Mouse (Mus musculus) limb, embryonic 10.5 days (tissue): Measurements from ENCODE around the gene Mpig6b. TPM values are rescaled to one million over a fixed set of nuclear protein-coding genes. Genes with fewer than 3 reads are reported as not detected.

Experiments used
- DNase-seq: peaks from one replicate; pipeline ENCODE4 v3.0.0-alpha.2; 2017; ENCODE audit warnings: low spot score
- H3K27ac ChIP-seq: fragments of 300-500 bp; sonication (generic); 2 replicates; pipeline ENCODE4 v1.5.1; 2016; ENCODE audit warnings: mild to moderate bottlenecking
- H3K27me3 ChIP-seq: fragments of 300-500 bp; sonication (generic); 2 replicates; pipeline ENCODE4 v1.6.1; 2016; ENCODE audit warnings: low read depth, mild to moderate bottlenecking; ENCODE audit not compliant: poor library complexity, severe bottlenecking
- H3K36me3 ChIP-seq: fragments of 300-500 bp; sonication (generic); 2 replicates; pipeline ENCODE4 v1.6.1; 2016; ENCODE audit warnings: mild to moderate bottlenecking, moderate library complexity
- H3K4me1 ChIP-seq: fragments of 300-500 bp; sonication (generic); 2 replicates; pipeline ENCODE4 v1.6.1; 2016
- H3K4me3 ChIP-seq: fragments of 300-500 bp; sonication (generic); 2 replicates; pipeline ENCODE4 v1.5.1; 2016; ENCODE audit warnings: mild to moderate bottlenecking, moderate library complexity
- H3K9me3 ChIP-seq: fragments of 300-500 bp; sonication (generic); replicated peaks from 2 replicates; pipeline ENCODE4 v1.6.1; 2016; ENCODE audit warnings: mild to moderate bottlenecking
- WGBS: fragments of 180-500 bp; shearing (Covaris S2); methylation state at CpG from one replicate; pipeline ENCODE4 v1.1.7; 2016; 5-methylcytosine and 5-hydroxymethylcytosine counted together
- polyA plus RNA-seq: library from polyadenylated mRNA; unstranded; fragments of >200 nt; fragmentation: Nextera tagmentation; extraction: Ambion mirVana; gene quantifications from 2 replicates; pipeline ENCODE4 v1.2.1, GENCODE M21; 2016

Mpig6b gene
- polyA plus RNA-seq, 1 experiment from 2014 or later = 0.46 TPM

DNA sequence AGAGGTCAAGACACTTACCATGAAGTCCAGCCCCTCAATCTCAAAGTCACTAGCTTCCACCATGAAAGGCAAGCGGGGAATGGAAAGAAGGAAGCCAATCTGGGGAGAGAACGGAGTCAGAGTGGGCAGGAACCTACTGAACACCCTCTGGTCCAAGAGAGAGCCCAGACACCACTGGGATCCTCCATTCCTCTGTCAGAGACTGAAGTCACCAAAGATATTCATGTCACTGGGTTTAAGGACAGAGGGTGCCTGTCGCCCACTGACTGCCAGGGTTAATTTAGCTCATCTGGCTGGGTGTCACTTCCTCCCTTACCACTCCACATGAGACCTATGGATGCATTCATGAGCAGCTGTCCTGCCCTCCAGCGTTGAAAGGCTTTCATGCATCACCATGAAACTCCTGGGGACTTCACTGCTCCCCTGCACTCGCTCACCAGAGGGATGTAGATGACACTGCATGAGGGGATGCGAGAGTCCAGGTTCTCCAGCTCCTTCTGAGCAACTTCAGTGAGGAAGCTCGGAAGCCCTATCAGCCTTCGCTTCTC is 33.6 kb downstream of the Mpig6b start:
- Histone ChIP-seq H3K9me3 (no peaks in the 10 kb centered on the region), H3K27ac (no peak overlapping the region), H3K36me3 (no peaks in the 10 kb centered on the region), H3K27me3 (peaks cover 4% of the 10 kb centered on the region; the same call in 1 of the 2 replicates), H3K4me1 (peaks cover 22% of the 10 kb centered on the region), H3K4me3 (no peak overlapping the region)
- DNase-seq = peak; percentile 27
- 73% methylated on average over 8 of the region's 8 CpGs for WGBS

DNA sequence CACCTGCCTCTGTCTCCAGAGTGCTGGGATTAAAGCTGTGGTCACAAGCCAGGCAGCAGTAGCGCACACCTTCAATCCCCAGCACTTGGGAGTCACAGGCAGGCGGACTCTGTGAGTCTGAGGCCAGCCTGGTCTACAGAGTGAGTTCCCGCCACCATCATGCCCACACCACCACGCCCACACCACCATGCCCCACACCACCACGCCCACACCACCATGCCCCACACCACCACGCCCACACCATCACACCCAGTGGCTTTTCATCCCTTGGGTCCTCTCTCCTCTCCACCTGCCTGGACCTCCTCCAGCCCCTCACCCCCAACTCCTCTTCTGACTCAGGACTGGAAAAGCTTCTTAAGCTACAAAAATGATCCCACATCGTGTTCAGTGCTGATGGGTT is 34.1 kb downstream of the Mpig6b start:
- peaks cover 27% of the 10 kb centered on the region for H3K4me1 ChIP-seq
- DNase-seq = no peak
- H3K4me3 ChIP-seq = no peak overlapping the region
- no peaks in the 10 kb centered on the region for H3K9me3 ChIP-seq
- no peak overlapping the region for H3K27ac ChIP-seq
- peaks cover 4% of the 10 kb centered on the region; the same call in 1 of the 2 replicates for H3K27me3 ChIP-seq
- WGBS = 92% methylated on average over 7 of the region's 7 CpGs
- H3K36me3 ChIP-seq = no peaks in the 10 kb centered on the region

DNA sequence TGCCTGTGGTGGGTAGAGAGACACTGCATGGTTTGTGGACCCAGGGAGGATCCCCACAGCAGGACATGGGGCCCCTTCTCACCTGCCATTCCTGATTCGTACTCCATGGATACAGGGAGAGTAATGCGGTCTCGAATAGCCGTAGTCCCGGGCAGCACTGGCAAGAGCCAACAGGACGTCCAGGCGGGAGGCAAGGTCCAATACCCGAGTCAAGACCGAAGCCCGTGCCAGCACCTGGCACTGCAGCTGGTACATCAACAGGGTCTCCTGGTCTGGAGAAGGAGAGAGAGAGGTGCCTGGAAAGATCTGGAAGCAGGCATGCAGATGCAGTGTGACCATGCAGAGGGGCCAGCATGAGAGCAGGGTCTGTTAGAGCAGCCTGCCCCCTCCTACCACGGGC is 34.7 kb downstream of the Mpig6b start:
- peaks cover 4% of the 10 kb centered on the region; the same call in 1 of the 2 replicates for H3K27me3 ChIP-seq

DNA sequence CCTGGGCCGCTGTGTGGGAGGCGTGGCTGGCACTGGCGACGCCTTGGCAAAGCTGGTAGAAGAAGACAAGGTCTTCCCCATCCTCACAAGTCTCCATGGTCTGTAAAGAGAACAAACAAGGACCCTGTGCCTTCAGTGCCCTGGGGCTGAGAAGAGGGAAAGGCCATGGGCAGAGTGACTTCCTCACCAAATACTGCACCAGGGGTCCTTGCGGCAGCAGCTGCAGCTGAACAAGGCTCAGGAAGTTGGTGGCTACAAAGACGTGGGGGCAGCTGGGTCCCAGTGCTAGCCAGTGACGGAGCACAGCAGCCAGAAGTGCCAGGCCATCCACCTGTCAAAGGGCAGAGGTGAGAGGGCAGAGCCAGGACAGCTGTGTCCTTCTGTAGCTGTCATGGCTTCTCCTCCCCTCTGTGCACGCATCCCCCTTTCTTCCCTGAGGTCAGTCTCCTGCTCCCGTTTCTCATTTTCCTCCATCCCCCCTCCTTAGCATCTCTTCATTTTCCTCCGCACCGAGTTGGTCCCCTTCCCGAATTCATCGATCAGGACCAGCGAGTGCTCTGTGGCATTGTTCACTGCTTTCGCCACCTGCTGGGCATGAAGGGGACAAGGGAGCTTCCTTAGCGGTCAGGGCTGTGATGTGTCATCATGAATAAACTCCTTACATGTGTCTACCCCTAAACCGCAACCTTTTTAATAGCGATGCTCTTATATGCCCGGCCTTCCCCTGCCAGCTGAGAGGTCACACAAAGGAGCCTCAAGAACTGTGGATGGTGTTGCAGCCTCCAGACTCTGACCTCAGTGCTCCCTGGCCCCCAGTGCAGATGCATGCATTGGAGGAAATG is 36.1 kb downstream of the Mpig6b start:
- Histone ChIP-seq H3K27ac (0 out of 2 replicates have a peak overlapping the region, but pooled peaks have one; percentile 9), H3K9me3 (no peaks in the 10 kb centered on the region), H3K36me3 (no peaks in the 10 kb centered on the region), H3K27me3 (peaks cover 4% of the 10 kb centered on the region; the same call in 1 of the 2 replicates), H3K4me3 (0 out of 2 replicates have a peak overlapping the region, but pooled peaks have one; percentile 3), H3K4me1 (peaks cover 35% of the 10 kb centered on the region)
- 38% methylated on average over 19 of the region's 19 CpGs for WGBS
- DNase-seq = peak; percentile 43

More for the DNA sequence above, 34.7 kb downstream of the Mpig6b start:
- Histone ChIP-seq H3K4me1 (peaks cover 30% of the 10 kb centered on the region), H3K27ac (peak overlapping the region; percentile 21; the same call in 1 of the 2 replicates), H3K4me3 (no peak overlapping the region), H3K9me3 (no peaks in the 10 kb centered on the region), H3K36me3 (no peaks in the 10 kb centered on the region)
- peak; percentile 27 for DNase-seq
- 90% methylated on average over 11 of the region's 11 CpGs for WGBS

DNA sequence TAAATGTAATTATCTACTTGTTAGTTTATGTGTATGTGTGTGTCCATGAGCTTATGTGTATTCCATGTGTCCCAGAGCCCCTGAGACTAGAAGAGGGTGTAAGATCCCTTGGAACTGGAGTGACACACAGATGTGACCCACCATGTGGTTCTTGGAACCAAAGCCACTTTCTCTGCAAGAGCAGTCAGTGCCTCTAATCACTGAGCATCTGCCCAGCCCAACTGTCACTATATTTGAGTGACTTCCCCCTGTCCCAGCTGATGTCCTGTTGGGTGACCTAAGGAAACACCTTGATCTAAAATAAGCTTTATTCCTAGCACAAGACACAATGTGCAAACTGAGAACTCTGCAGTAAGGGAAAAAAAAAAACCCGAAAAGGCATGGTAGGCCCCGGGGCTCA is 37.7 kb downstream of the Mpig6b start:
- Histone ChIP-seq H3K27ac (no peak overlapping the region), H3K4me1 (peaks cover 51% of the 10 kb centered on the region)
- 85% methylated on average over 2 of the region's 2 CpGs for WGBS

DNA sequence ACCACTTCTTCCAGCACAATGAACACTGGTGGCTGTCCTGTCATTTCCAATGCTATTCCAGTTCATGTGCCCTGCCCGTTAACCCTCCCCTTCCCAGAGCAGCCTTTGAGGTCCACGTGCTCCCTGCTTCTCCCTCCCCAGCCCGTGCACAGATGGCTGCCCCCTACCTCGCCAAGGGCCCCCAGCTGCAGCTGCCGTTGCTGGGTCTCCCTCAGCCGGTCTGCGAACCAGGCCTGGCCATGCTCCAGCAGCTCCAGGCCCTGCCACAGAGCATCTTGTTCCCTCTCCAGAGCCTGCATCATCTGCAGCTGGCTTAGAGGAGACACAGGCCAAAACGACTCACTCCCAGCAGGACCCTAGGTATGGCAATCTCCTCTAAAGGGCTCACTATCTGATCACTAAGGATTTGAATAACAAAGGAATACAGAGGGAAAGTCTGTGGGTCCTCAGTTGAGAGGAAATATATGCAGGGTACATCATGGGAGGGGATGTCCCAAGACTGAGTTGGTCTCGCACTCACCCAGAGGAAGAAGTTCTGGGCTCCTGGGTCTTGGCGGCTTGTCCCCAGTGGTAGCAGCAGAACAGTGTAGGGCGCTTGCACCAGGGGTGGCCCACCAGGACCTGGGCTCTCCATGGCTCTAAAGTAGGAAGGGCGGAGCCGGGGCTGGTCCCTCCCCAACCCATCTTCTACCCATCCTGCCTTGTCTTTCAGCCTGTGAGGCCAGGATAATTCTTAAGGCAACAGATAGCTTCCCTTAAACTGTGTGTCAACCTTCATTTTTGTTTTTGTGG is 38.5 kb downstream of the Mpig6b start, which contains the start of gene Sapcd1:
Gene Sapcd1, minus strand, starts transcription at position 740 of the 792 bp plus-strand sequence.
- WGBS = 44% methylated on average over 13 of the region's 13 CpGs
- Histone ChIP-seq H3K4me1 (peaks cover 53% of the 10 kb centered on the region), H3K27ac (peak within 1 kb of the TSS; percentile 71), H3K4me3 (peak within 1 kb of the TSS; percentile 11; the same call in 1 of the 2 replicates), H3K36me3 (no peaks in the 10 kb centered on the region), H3K9me3 (no peaks in the 10 kb centered on the region), H3K27me3 (peaks cover 4% of the 10 kb centered on the region; the same call in 1 of the 2 replicates)
- DNase-seq = peak; percentile 46

More for the DNA sequence above, 37.7 kb downstream of the Mpig6b start:
- no peak overlapping the region for H3K4me3 ChIP-seq
- peaks cover 4% of the 10 kb centered on the region; the same call in 1 of the 2 replicates for H3K27me3 ChIP-seq
- no peaks in the 10 kb centered on the region for H3K9me3 ChIP-seq
- no peak for DNase-seq
- no peaks in the 10 kb centered on the region for H3K36me3 ChIP-seq

DNA sequence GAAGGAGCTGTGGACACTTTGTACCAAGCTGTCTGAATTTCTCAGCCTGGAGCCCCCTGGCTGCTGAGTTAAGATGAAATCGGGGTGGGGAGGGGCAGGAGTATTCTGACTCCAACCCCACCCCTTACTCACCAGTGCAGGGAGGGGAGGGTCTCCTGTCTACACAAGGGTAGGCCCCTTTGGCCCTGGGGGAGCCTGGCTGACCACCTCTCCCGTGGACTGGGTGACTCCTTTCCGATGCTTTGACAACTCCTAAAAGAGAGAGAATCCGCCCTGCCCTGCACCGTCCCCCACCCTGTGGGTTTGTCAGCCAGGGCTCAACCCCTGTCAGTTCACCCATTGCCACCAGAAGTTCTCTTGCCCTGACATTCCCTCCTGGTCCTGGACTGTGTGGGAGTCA is 39.8 kb downstream of the Mpig6b start:
- Histone ChIP-seq H3K27me3 (peaks cover 3% of the 10 kb centered on the region; the same call in 1 of the 2 replicates), H3K36me3 (no peaks in the 10 kb centered on the region), H3K9me3 (no peaks in the 10 kb centered on the region), H3K4me1 (peaks cover 63% of the 10 kb centered on the region), H3K27ac (0 out of 2 replicates have a peak overlapping the region, but pooled peaks have one; percentile 71), H3K4me3 (no peak overlapping the region)
- WGBS = 88% methylated on average over 5 of the region's 5 CpGs
- peak; percentile 29 for DNase-seq

DNA sequence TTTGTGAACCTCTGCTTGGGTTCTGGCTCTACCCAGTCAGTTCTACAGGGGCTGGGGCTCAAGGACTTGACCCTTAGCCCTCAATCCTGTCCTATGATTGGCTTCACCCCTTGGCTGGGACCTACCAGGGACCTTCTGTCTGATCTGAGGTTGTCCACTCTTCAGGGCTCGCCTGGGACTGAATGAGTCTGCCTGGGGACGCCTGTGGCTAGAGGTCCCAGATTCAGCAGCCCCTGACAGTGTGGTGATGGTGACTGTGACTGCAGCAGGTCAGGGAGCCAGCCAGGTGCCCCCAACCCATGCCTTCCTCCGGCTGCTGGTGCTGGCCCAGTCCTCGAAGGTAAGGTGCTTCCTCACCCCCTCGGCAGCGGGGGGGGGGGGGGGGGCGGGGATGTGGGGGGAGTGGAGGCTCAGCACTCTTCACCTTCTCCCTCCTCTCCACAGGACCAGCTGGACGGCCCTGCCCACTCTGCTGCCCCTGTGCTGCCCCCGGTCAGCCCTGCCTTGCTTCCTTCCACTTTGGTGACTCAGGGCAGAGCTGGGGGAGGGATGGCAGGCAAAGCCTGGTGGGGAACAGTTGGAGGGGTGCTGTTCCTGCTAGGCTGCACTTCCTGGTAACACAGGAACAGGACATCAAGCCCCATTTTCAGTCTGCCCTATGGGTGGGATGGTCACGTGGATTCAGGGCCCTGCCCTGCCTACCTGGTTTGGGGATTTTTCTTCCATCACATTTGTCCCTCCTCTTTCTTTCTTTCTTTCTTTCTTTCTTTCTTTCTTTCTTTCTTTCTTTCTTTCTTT is 41.1 kb downstream of the Mpig6b start:
- WGBS = 64% methylated on average over 10 of the region's 10 CpGs
- Histone ChIP-seq H3K27me3 (no peaks in the 10 kb centered on the region), H3K27ac (peak overlapping the region; percentile 69), H3K9me3 (no peaks in the 10 kb centered on the region), H3K36me3 (no peaks in the 10 kb centered on the region), H3K4me1 (peaks cover 58% of the 10 kb centered on the region), H3K4me3 (no peak overlapping the region)
- DNase-seq = no peak

DNA sequence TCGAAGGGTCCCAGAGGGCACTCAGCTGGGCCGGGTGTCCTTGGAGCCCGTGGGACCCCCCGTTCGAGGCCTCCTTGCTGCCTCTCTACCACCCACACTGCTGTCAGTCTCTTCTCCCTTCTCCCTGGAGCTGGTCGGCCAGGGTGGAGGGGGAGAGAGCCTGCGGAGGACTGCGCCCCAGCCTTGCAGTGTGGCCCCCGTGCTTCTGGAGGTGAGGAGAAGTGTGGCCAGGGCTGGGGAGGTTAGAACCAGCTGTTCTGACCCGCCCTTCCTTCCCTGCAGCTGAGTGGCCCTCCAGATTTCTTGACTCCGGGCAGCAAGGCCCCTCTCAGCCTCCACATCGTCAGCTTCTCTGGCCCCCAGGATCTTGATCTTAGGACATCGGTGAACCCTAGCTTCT is 41.7 kb downstream of the Mpig6b start:
- peak; percentile 28 for DNase-seq
- Histone ChIP-seq H3K36me3 (no peaks in the 10 kb centered on the region), H3K27me3 (no peaks in the 10 kb centered on the region), H3K9me3 (no peaks in the 10 kb centered on the region), H3K4me3 (no peak overlapping the region), H3K4me1 (peaks cover 51% of the 10 kb centered on the region), H3K27ac (peak overlapping the region; percentile 69)
- 73% methylated on average over 13 of the region's 13 CpGs for WGBS

DNA sequence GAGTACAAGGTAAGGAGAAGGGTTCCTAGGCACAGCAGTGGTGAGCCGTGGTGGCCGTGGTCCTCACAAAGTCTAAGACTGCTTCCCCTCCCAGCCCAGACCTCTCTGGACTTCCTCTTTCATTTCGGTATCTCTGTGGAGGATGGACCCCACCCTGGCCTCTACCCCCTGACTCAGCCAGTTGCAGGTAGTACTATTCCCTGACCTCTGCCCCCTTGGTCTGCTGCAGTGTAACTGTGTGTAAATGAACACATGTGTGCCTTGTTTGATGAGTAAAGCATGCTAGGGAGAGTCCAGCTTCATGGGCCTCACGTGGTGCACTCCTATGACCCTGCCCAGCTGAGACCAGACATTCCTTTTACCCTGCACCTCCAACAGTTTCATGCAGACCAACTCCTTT is 42.2 kb downstream of the Mpig6b start:
- Histone ChIP-seq H3K4me1 (peaks cover 46% of the 10 kb centered on the region), H3K27ac (peak overlapping the region; percentile 69), H3K36me3 (no peaks in the 10 kb centered on the region), H3K27me3 (no peaks in the 10 kb centered on the region), H3K4me3 (0 out of 2 replicates have a peak overlapping the region, but pooled peaks have one; percentile 4), H3K9me3 (no peaks in the 10 kb centered on the region)
- DNase-seq = peak; percentile 29
- WGBS = 78% methylated on average over 4 of the region's 4 CpGs

DNA sequence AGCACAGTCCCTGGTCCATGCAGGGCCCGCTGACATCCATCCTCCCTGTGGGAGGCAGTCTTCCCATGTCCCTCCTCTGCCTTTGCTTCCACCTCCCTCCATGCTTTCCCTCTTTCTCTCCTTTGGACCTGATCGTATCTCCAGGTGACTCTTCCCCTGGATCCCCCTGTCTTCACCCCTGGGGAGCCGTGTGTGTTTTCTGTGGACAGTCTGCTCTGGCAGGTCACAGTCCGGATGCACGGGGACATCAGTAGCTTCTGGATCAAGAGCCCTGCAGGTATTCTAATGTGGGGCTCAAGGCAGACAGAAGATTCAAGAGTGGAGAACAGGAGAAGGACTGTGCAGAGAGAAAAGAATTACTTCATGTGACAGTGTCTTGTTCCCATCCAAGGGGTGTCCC is 42.8 kb downstream of the Mpig6b start:
- no peak overlapping the region for H3K4me3 ChIP-seq
- H3K27ac ChIP-seq = peak overlapping the region; percentile 69; the same call in 1 of the 2 replicates
- H3K9me3 ChIP-seq = no peaks in the 10 kb centered on the region
- peaks cover 46% of the 10 kb centered on the region for H3K4me1 ChIP-seq
- H3K27me3 ChIP-seq = no peaks in the 10 kb centered on the region
- DNase-seq = no peak
- peaks cover 3% of the 10 kb centered on the region for H3K36me3 ChIP-seq
- 83% methylated on average over 5 of the region's 5 CpGs for WGBS
